Mouse (Mus musculus) kidney, postnatal 36 days (tissue): ENCODE measurements around the gene Lrrtm3.

Source experiments
- DNase-seq, 2 experiments: peaks; one replicate each; pipeline ENCODE4 v3.0.0; 2021 to 2022; ENCODE audit warnings: mixed read lengths in 2 of 2

Gene Lrrtm3

DNA sequence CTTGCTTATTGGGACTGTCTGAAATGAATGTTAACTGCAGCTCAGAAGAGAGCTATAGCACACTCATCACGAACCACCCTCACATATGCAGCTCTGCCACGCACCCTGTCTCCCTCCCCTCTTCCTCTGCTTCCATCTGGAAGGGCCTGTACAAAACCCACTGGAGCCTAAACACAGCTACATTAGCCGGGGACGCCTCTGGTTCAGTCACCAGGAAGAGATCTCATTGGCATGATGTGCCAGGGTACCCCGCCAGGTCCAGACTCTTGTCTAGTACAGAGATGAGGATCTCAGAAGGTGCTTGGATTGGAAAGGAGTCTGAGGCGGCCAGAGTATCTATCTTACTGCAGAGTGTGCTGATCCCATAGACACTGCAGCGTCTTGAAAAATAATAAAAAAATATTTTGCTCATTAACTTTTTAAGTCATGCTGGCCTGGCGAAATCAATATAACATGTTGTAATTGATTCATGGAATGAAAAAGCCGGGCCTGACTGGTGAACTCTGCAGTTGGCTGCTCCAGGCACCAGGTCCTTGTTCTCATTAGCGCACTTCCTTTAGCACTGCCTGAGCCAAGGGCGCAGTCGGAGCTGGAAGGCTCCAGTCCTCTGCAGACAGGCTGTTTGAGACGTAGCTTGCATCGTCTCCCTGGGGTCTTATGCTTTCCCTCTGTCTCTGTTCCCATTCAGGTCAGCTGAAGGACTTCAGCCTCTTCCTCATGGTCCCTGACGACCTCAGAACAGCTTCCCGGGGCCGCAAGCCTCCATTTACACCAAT lies 50.1 kb downstream of the Lrrtm3 start:
- DNase-seq = no peak

- DNase-seq = no peak
Observed at GRCm38 (mm10) chr10:64030901-64031300, 59.2 kb downstream of the Lrrtm3 start.

DNA sequence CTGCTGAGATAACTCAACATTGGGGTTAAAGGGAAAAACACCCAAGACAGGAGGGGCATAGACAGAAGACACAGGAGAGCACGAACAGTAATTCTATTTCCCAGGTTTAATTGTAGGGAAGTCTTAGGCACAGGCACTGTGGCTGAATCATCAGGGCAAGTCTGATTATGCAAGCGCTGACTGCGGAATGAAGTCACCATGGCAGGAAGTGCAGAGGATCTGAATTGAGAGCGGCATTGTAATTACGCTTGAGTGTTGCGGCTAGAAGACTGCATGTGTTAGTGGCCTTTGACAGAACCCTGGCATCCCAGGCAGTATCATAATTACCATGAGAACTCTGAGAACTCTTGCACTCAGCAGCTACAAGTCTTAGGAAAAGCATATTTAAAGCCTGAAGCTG lies 66.7 kb downstream of the Lrrtm3 start:
- no peak for DNase-seq

- DNase-seq = no peak
Observed at GRCm38 (mm10) chr10:64020347-64020746, 69.7 kb downstream of the Lrrtm3 start.

GRCm38 (mm10) chr10:64001996-64002395 lies 88.1 kb downstream of the Lrrtm3 start:
- no peak for DNase-seq

DNA sequence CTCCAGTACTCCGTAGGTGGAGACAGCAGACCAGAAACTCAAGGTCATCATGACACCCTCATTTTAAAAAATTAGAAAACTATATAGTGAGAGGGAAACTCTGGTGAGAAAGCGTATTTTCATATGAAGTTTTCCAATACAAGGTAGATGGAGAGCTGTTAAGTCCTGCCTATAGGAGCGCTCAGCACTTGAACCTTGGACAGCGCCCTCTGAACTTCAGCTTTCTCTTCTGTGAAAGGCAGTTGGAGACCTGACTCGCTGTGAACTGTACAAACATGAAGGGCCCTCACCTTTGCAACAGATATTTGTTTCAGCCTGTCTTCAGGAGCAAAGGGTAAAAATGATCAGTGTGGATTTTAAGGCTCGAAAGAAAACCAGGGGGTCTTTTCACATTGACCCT lies 88.5 kb downstream of the Lrrtm3 start:
- no peak for DNase-seq

DNA sequence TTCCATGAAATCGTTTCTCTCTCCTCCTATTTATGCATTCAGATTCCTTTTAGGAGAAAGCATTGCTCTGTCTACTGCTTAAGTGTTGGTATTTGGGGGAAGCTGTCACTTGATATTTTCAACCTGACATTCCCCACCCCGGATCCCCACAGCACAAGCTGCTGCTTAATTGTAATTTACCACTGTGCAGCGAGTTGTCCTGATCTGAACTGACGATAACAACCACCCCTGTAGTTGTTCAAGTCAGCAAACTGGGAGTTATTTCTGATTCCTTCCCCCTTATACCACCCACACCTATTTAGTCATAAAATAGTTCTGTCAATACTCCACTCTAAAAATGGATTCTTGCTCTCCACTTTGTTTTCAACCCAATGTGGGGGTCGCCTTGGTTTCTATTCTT lies 95.8 kb downstream of the Lrrtm3 start:
- DNase-seq = no peak

GRCm38 (mm10) chr10:63985576-63985975 lies 104.5 kb downstream of the Lrrtm3 start:
- no peak for DNase-seq

DNA sequence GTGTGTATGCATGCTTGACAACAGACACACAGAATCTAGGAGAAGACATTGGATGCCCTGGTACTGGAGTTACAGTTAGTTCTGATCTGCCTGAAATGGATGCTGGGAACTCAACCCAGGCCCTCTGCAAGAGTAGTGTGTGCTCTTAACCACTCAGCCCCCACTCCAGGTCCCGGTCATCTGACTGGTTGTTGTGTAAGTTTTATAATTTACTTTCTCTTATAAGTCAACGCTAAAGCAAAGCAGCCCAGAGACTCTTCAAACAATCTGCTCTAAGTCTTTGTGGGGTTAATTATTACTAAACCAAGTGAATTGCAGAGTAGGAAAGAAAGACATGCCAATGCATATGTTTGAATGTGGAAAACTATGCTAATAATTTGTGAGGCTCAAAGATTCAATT lies 110.7 kb downstream of the Lrrtm3 start:
- no peak for DNase-seq

DNA sequence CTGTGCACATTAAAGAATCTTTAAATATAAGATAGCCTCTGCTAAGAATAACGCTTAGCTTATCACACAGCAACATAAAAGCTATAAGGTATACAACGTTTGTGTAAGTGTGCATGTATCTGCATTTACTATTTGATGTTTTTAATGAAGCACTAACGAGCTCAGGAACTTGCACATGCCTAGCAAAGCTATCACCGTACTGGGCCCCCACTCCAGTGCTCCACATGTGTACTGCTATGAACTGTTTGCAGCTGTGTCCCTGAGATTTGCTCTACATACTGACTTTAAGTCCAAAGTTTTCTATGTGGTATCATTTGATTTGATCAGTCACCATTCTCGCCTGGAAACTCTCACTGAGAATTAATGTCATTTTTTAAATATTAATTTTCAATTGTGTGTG lies 111.1 kb downstream of the Lrrtm3 start:
- no peak for DNase-seq

GRCm38 (mm10) chr10:63978535-63978934 lies 111.5 kb downstream of the Lrrtm3 start:
- no peak for DNase-seq

DNA sequence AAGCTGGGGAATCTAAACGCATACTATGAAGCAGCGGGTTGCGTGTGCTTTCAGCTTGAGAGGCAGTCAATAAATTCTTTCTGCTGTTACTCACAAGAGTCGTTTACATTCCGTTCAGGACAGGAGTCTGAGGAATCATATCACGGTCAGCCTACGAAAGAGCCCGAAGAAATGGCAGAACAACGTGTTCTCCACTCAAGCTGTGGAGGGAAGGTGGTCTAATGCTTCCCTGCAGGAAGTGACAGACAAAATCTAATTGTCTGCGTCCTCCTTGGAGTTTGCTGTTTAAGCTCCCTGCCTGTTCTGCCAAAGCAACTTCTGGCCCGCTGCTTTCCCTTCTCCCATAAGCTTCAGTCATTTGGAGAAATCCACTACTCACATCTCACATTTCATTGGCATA lies 112.0 kb downstream of the Lrrtm3 start:
- no peak for DNase-seq

- DNase-seq = no peak
Observed at GRCm38 (mm10) chr10:63972300-63972699, 117.8 kb downstream of the Lrrtm3 start.

GRCm38 (mm10) chr10:63954308-63954930 lies 135.7 kb downstream of the Lrrtm3 start:
- no peak for DNase-seq

- no peak for DNase-seq
Observed at GRCm38 (mm10) chr10:63951481-63951880, 138.6 kb downstream of the Lrrtm3 start.

DNA sequence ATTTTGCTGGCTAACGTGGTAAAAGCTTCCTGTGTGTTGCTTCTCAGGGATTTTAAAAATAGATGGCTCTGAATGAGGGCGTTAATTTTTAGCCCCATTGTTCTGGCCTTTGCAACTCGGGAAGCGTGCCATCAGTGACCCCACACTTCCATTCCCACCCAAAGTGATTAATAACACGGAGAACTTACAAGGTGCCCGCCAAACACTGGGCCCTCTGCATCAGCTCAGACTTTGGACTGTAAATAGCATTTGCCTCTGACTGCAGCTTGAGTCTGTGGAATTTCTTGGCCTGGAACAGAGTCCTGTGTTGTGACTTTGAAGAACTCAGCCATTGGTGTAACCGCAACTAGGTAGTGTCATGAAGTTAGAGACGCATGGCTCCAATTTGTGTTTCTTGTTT lies 139.2 kb downstream of the Lrrtm3 start:
- peak; percentile 33 to 47 for DNase-seq

DNA sequence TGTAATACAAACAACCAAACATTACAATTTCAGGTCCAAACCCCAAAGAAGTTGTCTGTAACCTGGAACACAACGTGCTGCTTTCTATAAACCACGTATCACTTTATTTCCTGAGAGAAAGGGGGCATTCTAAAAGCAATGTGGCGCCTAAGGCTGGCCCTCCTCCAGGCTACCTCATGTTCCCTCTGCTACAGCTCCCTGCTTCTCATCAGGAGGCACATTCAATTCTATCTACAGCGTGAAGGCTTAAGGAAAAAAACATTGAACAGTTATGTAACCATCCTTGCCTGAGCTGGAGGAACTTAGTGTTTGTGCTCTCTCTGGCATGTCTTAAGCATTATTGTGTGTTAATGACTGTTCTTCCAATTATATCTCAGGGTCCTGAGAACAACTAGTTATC lies 142.8 kb downstream of the Lrrtm3 start:
- no peak for DNase-seq

DNA sequence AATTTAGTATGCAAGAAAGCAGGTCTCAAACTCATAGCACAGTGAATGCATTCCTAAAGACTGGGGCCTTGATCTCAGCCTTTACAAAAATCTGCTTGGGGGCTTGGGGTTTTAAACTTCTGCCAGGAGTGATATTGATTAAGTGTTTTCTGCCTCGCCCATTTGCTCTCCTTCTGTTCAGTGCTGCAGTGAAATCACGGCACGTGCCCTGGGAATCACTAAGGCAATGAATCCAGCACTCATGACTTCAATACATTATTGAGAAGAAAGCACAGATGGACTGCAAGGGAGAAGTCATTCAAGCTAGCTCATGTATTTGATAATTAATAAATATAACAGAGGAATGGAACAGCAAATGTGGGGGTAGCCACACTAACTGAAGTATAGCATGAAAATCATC lies 144.5 kb downstream of the Lrrtm3 start:
- no peak for DNase-seq

DNA sequence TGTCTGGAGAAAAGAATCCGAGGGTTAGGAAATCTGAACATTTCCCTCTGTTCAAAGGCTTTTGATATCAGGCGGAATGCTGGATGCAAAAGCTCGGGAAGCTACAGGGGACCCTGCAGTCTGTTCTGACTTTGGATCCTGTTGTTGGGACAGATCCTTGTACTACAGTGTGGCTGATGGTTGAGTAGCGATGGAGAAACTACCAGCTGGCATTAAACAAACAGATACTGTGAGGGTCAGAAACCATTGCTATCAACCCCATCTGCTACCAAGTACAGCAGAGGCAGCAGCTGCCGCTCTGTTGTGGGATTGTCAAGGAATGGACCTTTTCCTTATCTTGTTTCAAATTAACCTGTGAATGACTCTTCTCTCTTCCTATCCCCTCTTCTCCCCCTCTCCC lies 156.1 kb downstream of the Lrrtm3 start:
- DNase-seq = no peak

DNA sequence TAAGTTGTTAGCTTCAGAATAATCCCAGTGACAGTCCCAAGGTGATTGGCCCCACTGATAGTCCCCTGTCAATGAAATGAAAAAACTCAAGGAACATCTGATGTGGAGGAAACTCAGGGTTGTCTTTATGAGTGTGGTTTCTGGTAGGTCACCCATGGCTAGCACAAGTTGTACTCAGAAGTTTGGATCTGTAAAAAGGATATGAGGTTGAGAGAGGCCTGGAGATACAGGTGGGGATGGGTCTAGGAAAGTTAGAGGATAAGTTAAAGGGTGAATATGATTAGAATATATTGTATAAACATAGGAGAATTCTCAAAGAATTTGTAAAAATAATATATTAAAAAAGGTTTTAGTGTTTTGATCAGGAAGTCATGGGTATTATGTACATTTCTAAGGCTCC lies 162.7 kb downstream of the Lrrtm3 start, which contains the start of gene Gm10118:
Gene Gm10118, minus strand, starts transcription at position 101 of the 400 bp plus-strand sequence.
- DNase-seq = no peak

- DNase-seq = no peak
Observed at GRCm38 (mm10) chr10:63908878-63909277, 181.2 kb downstream of the Lrrtm3 start.

- no peak for DNase-seq
Observed at GRCm38 (mm10) chr10:63899891-63900290, 190.2 kb downstream of the Lrrtm3 start.

- DNase-seq = no peak
Observed at GRCm38 (mm10) chr10:63894612-63895011, 195.5 kb downstream of the Lrrtm3 start.

DNA sequence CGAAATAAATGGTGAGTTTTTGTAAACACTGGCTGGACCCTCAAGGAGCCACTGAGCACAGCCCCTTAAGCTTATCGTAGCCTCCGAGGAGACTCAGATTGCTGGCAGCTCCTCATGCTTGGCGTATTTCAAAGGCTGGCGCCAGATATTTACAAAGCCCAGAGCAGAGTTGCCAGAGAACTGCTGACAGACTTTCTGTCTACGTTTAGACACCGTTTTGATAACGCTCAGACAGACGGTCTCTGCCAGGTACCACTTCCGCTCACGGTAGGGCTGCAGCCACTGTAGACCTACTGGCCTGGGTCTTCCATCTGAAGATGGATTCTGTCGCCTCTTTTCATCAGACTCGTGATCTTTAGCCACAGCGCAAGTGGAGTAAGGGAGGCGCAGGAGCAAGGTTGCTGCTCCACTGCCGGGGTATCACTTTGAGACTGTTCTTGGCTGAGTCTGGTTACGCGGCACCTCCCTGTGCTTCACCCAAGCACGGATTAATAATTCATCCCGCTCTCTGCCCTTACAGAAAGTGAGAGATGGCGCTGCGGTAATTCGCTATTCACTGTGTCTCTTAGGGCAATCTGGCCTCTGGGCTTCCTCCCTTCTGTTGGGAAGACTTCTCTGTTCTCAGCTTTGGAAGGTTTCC lies 203.5 kb downstream of the Lrrtm3 start:
- DNase-seq = peak in 1 of 2 experiments; percentile 4
